Mouse (Mus musculus) spleen, embryonic (tissue): Measurements from ENCODE around the gene Ift172.
"Not testable (repeated sequence)": the region's sequence is repeated elsewhere in the genome, so short reads cannot be mapped to it uniquely, and the experiment has no call there.

Source experiments
- CTCF ChIA-PET: fragments of 350-600 bp; sonication (Branson Sonifier 250); formaldehyde crosslinking; loops from one replicate; lab custom pipeline; 2022; lab: Charles Lee

Ift172 gene

GRCm38 (mm10) chr5:31219474-31219873 is 71.4 kb downstream of the Ift172 start:
- CTCF ChIA-PET, result interaction anchor here (1.2 kb wide), 1 partner anchor 109 kb away, joined by 3 read pairs; no protein-coding TSS in a partner anchor

GRCm38 (mm10) chr5:31219070-31219469 is 71.8 kb downstream of the Ift172 start:
- CTCF ChIA-PET, result interaction anchor here (0.6 to 1.2 kb wide), 3 partner anchors 33 to 303 kb away, joined by 3 to 5 read pairs (median 3); no protein-coding TSS in a partner anchor

- CTCF ChIA-PET, result interaction anchor here (0.7 to 1.2 kb wide), 3 partner anchors 32 to 509 kb away, joined by 3 read pairs; no protein-coding TSS in a partner anchor
Measured at GRCm38 (mm10) chr5:31218294-31218693, 72.6 kb downstream of the Ift172 start.

GRCm38 (mm10) chr5:31216554-31216953 is 74.4 kb downstream of the Ift172 start:
- CTCF ChIA-PET, result not testable (repeated sequence)

- CTCF ChIA-PET, result interaction anchor here (1.1 kb wide), 1 partner anchor 11 kb away, joined by 3 read pairs; no protein-coding TSS in a partner anchor
Measured at GRCm38 (mm10) chr5:31204421-31204820, 86.5 kb downstream of the Ift172 start.

GRCm38 (mm10) chr5:31203866-31204265 is 87.0 kb downstream of the Ift172 start:
- CTCF ChIA-PET, result interaction anchor here (1.1 kb wide), 1 partner anchor 11 kb away, joined by 3 read pairs; no protein-coding TSS in a partner anchor
